7 mouse cellular contexts compared by ENCODE assay signal in the genomic region with DNA sequence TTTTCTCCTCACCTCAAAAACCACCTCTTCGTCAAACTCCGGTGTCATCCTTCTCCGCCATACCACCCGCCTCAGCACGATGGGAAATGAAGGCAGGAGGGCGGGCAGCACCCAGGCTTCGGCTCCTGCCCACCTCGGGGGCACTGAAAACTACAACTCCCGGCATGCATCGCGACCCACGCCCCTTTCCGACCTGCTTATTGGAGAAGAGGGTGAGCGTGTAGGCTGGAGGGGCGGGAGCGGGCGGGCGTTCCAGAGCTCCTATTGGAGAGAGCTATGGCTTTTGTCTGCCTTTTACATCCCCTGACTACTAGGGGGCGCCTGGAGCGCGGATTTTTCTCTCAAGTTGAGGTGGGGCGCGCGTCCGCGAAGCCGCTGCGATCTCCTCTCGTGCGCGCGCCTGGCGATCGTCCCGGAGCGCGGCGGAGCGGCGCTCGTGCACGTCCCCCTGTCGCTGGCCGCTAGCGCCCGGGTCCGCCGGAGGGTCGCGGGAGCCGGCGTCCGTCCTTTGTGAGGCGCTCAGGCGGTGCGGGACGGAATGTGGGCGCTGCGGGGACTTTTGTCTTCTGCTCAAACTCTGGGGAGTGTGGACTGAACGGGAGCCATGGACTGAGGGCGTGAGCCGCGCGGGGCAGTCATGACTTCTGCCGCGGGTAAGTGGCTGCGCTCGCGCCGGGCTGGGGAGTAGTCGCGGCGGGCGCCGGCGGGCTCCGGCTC. TPM values are rescaled to one million over a fixed set of nuclear protein-coding genes. Genes with fewer than 3 reads are reported as not detected.
DNase-seq lines count a peak whose midpoint lies in the region; ATAC-seq lines count a peak whose summit lies in the region.

Gene Vezt, minus strand, starts transcription at position 160 of the 717 bp plus-strand sequence.
Gene Fgd6, plus strand, starts transcription at position 344 of the 717 bp plus-strand sequence.

- H3K9me3 ChIP-seq in embryonic facial prominence, embryonic 11.5 days (replicated peaks; ENCODE audit: control insufficient read depth, low read length) = no peaks in the 10 kb centered on the region
- H3K9me3 ChIP-seq in limb, embryonic 10.5 days (replicated peaks) = no peaks in the 10 kb centered on the region
- H3K9me3 ChIP-seq in midbrain, embryonic 13.5 days = no peaks in the 10 kb centered on the region

- H3K36me3 ChIP-seq in embryonic facial prominence, embryonic 11.5 days (replicated peaks; ENCODE audit: control insufficient read depth, insufficient read depth, low read depth, low read length) = no peaks in the 10 kb centered on the region
- H3K36me3 ChIP-seq in limb, embryonic 10.5 days = peaks cover under 1% of the 10 kb centered on the region; the same call in 1 of the 2 replicates
- H3K36me3 ChIP-seq in midbrain, embryonic 13.5 days = no peaks in the 10 kb centered on the region

- under 1% methylated on average over 74 of the region's 77 CpGs for WGBS in embryonic facial prominence, embryonic 11.5 days
- under 1% methylated on average over 77 of the region's 77 CpGs for WGBS in limb, embryonic 10.5 days
- under 1% methylated on average over 77 of the region's 77 CpGs for WGBS in midbrain, embryonic 13.5 days

- peak; percentile 98 for ATAC-seq in embryonic facial prominence, embryonic 11.5 days (replicated peaks; ENCODE audit: insufficient number of reproducible peaks, low FRiP score, low TSS enrichment, low read depth)
- peak; percentile 93 for ATAC-seq in granulocyte monocyte progenitor cell, adult 5-6 weeks (replicated peaks; ENCODE audit: poor library complexity, severe bottlenecking)
- ATAC-seq in midbrain, embryonic 13.5 days = peak; percentile 98

- H3K4me3 ChIP-seq in embryonic facial prominence, embryonic 11.5 days (ENCODE audit: low read depth, low read length) = peak within 1 kb of the TSS; percentile 71
- peak within 1 kb of the TSS; percentile 91 for H3K4me3 ChIP-seq in limb, embryonic 10.5 days
- H3K4me3 ChIP-seq in midbrain, embryonic 13.5 days (replicated peaks) = peak within 1 kb of the TSS; percentile 80

- no peaks in the 10 kb centered on the region for H3K27me3 ChIP-seq in embryonic facial prominence, embryonic 11.5 days (ENCODE audit: control insufficient read depth, insufficient read depth, low read length)
- H3K27me3 ChIP-seq in limb, embryonic 10.5 days (ENCODE audit: low read depth, poor library complexity, severe bottlenecking) = no peaks in the 10 kb centered on the region
- no peaks in the 10 kb centered on the region for H3K27me3 ChIP-seq in midbrain, embryonic 13.5 days

- no peak within 1 kb of the TSS; the same call in 1 of the 2 replicates for H3K27ac ChIP-seq in embryonic facial prominence, embryonic 11.5 days (replicated peaks; ENCODE audit: low read depth, low read length)
- peak within 1 kb of the TSS; percentile 94 for H3K27ac ChIP-seq in limb, embryonic 10.5 days
- peak within 1 kb of the TSS; percentile 84 for H3K27ac ChIP-seq in midbrain, embryonic 13.5 days

- peak; percentile 99 for DNase-seq in adrenal gland, postnatal 14 days
- peak; percentile 100 for DNase-seq in embryonic facial prominence, embryonic 11.5 days (ENCODE audit: low spot score)
- peak; percentile 99 for DNase-seq in kidney, adult 11 months
- DNase-seq in limb, embryonic 10.5 days (ENCODE audit: low spot score) = peak; percentile 97
- DNase-seq in spleen, adult 12 weeks (ENCODE audit: low spot score) = peak; percentile 97

- H3K4me2 ChIP-seq in embryonic facial prominence, embryonic 11.5 days (ENCODE audit: low read depth, low read length) = peak within 1 kb of the TSS; percentile 68
- peak within 1 kb of the TSS; percentile 66 for H3K4me2 ChIP-seq in midbrain, embryonic 13.5 days (replicated peaks)

- H3K4me1 ChIP-seq in embryonic facial prominence, embryonic 11.5 days (ENCODE audit: control insufficient read depth, insufficient read depth, low read length) = no peaks in the 10 kb centered on the region; the same call in none of the 2 replicates
- H3K4me1 ChIP-seq in limb, embryonic 10.5 days = peaks cover 22% of the 10 kb centered on the region
- H3K4me1 ChIP-seq in midbrain, embryonic 13.5 days (replicated peaks) = peaks cover 31% of the 10 kb centered on the region

- H3K9ac ChIP-seq in embryonic facial prominence, embryonic 11.5 days (replicated peaks; ENCODE audit: low read length) = peak within 1 kb of the TSS; percentile 70
- peak within 1 kb of the TSS; percentile 89 for H3K9ac ChIP-seq in midbrain, embryonic 13.5 days (replicated peaks)

RNA-seq across cellular contexts. Expression of gene Vezt, which starts in this region (rescaled TPM):
- 19.2 and 20.1 TPM in 2 replicates for total RNA-seq in adrenal gland, postnatal 14 days (2021)
- polyA plus RNA-seq in embryonic facial prominence, embryonic 11.5 days (2014; fragmentation: Nextera tagmentation; extraction: Ambion mirVana) = 32.9 and 39.0 TPM in 2 replicates
- total RNA-seq in granulocyte monocyte progenitor cell, adult 5-6 weeks (2014; fragmentation: Nextera tagmentation) = 10.4 TPM in 2 replicates
- total RNA-seq in granulocyte monocyte progenitor cell, adult 5-6 weeks (2017) = 6.5 and 8.4 TPM in 2 replicates
- 19.9 and 25.9 TPM in 2 replicates for polyA plus RNA-seq in limb, embryonic 10.5 days (2016; fragmentation: Nextera tagmentation; extraction: Ambion mirVana)
- polyA plus RNA-seq in midbrain, embryonic 13.5 days (2015; fragmentation: Nextera tagmentation; extraction: Ambion mirVana) = 66.4 and 69.9 TPM in 2 replicates

RNA-seq across cellular contexts. Expression of gene Fgd6, which starts in this region (rescaled TPM):
- 8.2 and 9.2 TPM in 2 replicates for total RNA-seq in adrenal gland, postnatal 14 days (2021)
- 4.4 TPM in 2 replicates for polyA plus RNA-seq in embryonic facial prominence, embryonic 11.5 days (2014; fragmentation: Nextera tagmentation; extraction: Ambion mirVana)
- total RNA-seq in granulocyte monocyte progenitor cell, adult 5-6 weeks (2014; fragmentation: Nextera tagmentation) = 0.77 and 1.8 TPM in 2 replicates
- 0.05 and 0.22 TPM in 2 replicates for total RNA-seq in granulocyte monocyte progenitor cell, adult 5-6 weeks (2017)
- polyA plus RNA-seq in limb, embryonic 10.5 days (2016; fragmentation: Nextera tagmentation; extraction: Ambion mirVana) = 4.0 and 4.5 TPM in 2 replicates
- 2.5 and 2.7 TPM in 2 replicates for polyA plus RNA-seq in midbrain, embryonic 13.5 days (2015; fragmentation: Nextera tagmentation; extraction: Ambion mirVana)
